Mouse (Mus musculus) spleen, embryonic (tissue): ENCODE measurements around the gene Dhfr.

Source experiments
- CTCF ChIA-PET: fragments of 350-600 bp; sonication (Branson Sonifier 250); formaldehyde crosslinking; loops from one replicate; lab custom pipeline; 2022; lab: Charles Lee

Dhfr gene

GRCm38 (mm10) chr13:92387367-92387766 is 32.8 kb downstream of the Dhfr start:
- CTCF ChIA-PET = no interaction called here

GRCm38 (mm10) chr13:92393047-92393661 is 38.6 kb downstream of the Dhfr start:
- CTCF ChIA-PET = no interaction called here

GRCm38 (mm10) chr13:92398491-92399384 is 44.2 kb downstream of the Dhfr start:
- CTCF ChIA-PET = interaction anchor here (0.6 kb wide), 1 partner anchor 639 kb away, joined by 4 read pairs; no protein-coding TSS in a partner anchor

- CTCF ChIA-PET = no interaction called here
These were observed 47.5 kb downstream of the Dhfr start for GRCm38 (mm10) chr13:92402063-92402462.

GRCm38 (mm10) chr13:92403496-92403895 is 49.0 kb downstream of the Dhfr start:
- CTCF ChIA-PET = no interaction called here

- CTCF ChIA-PET = no interaction called here
These were observed 56.0 kb downstream of the Dhfr start for GRCm38 (mm10) chr13:92410486-92410885.

GRCm38 (mm10) chr13:92419630-92420029 is 65.1 kb downstream of the Dhfr start:
- CTCF ChIA-PET = no interaction called here

GRCm38 (mm10) chr13:92423711-92424110 is 69.2 kb downstream of the Dhfr start:
- CTCF ChIA-PET = no interaction called here

GRCm38 (mm10) chr13:92425758-92426264 is 71.3 kb downstream of the Dhfr start, which contains the start of gene Ankrd34b:
TSS of gene Ankrd34b (plus strand) at chr13:92425896.
- CTCF ChIA-PET = no interaction called here

- CTCF ChIA-PET = no interaction called here
These were observed 71.9 kb downstream of the Dhfr start for GRCm38 (mm10) chr13:92426294-92427051.

GRCm38 (mm10) chr13:92427351-92427855 is 72.9 kb downstream of the Dhfr start:
- CTCF ChIA-PET = no interaction called here
